Mouse (Mus musculus) stomach, postnatal 0 days (tissue): Measurements from ENCODE around the gene Yipf3. TPM values are rescaled to one million over a fixed set of nuclear protein-coding genes. Genes with fewer than 3 reads are reported as not detected.

Experiments
- ATAC-seq: fragments of 200-750 bp; cut with Nextera tagmentation; 2 replicates; pipeline ENCODE4 v1.8.0; 2017; ENCODE audit not compliant: low FRiP score, low TSS enrichment
- DNase-seq: peaks from one replicate; pipeline ENCODE4 v3.0.0-alpha.2; 2016; ENCODE audit warnings: low spot score
- H3K27ac ChIP-seq: fragments of 300-500 bp; sonication (generic); replicated peaks from 2 replicates; pipeline ENCODE4 v1.5.1; 2014; ENCODE audit warnings: mild to moderate bottlenecking, control low read depth
- H3K27me3 ChIP-seq: fragments of 300-500 bp; sonication (generic); 2 replicates; pipeline ENCODE4 v1.6.1; 2014; ENCODE audit warnings: low read length; ENCODE audit not compliant: control insufficient read depth, insufficient read depth
- H3K36me3 ChIP-seq: fragments of 300-500 bp; sonication (generic); 2 replicates; pipeline ENCODE4 v1.6.1; 2014; ENCODE audit warnings: low read length, mixed read lengths; ENCODE audit not compliant: control insufficient read depth, insufficient read depth
- H3K4me1 ChIP-seq: fragments of 300-500 bp; sonication (generic); replicated peaks from 2 replicates; pipeline ENCODE4 v1.6.1; 2014; ENCODE audit warnings: antibody characterized with exemption; ENCODE audit not compliant: control insufficient read depth, insufficient read depth
- H3K4me2 ChIP-seq: fragments of 300-500 bp; sonication (generic); replicated peaks from 2 replicates; pipeline ENCODE4 v1.6.1; 2014; ENCODE audit warnings: low read depth, mild to moderate bottlenecking, control low read depth, moderate library complexity
- H3K4me3 ChIP-seq: fragments of 300-500 bp; sonication (generic); 2 replicates; pipeline ENCODE4 v1.5.1; 2014; ENCODE audit warnings: low read depth, low read length, control low read depth
- H3K9ac ChIP-seq: fragments of 300-500 bp; sonication (generic); 2 replicates; pipeline ENCODE4 v1.6.1; 2014; ENCODE audit warnings: mild to moderate bottlenecking, low read length, control low read depth, mixed read lengths
- H3K9me3 ChIP-seq: fragments of 300-500 bp; sonication (generic); 2 replicates; pipeline ENCODE4 v1.6.1; 2016; ENCODE audit warnings: low read length; ENCODE audit not compliant: control insufficient read depth
- CTCF ChIP-seq: IDR thresholded peaks from 2 replicates; pipeline ENCODE4 v1.5.1; 2016; ENCODE audit warnings: antibody characterized with exemption, low read depth, mild to moderate bottlenecking, moderate library complexity
- EP300 ChIP-seq: optimal IDR thresholded peaks from 2 replicates; pipeline ENCODE3; 2016; ENCODE audit warnings: antibody characterized with exemption
- WGBS: fragments of 180-500 bp; shearing (Covaris S2); extraction: QIAGEN DNeasy Blood & Tissue Kit; methylation state at CpG from one replicate; pipeline ENCODE4 v1.1.7; 2014; 5-methylcytosine and 5-hydroxymethylcytosine counted together
- polyA plus RNA-seq: library from polyadenylated mRNA; unstranded; fragments of >200 nt; fragmentation: Nextera tagmentation; extraction: Ambion mirVana; gene quantifications from 2 replicates; pipeline ENCODE4 v1.2.1, GENCODE M21; 2015

The Yipf3 gene
- polyA plus RNA-seq, 1 experiment from 2014 or later, result 119 TPM

GRCm38 (mm10) chr17:46283140-46283539, 35.3 kb downstream of the Yipf3 start:
- no peak for TF ChIP-seq EP300
- TF ChIP-seq CTCF, result no peak
- Histone ChIP-seq H3K4me3 (peak overlapping the region; percentile 65), H3K4me1 (0 out of 2 replicates have a peak, but pooled peaks cover 2% of the 10 kb centered on the region), H3K27ac (no peak overlapping the region), H3K9me3 (no peaks in the 10 kb centered on the region), H3K4me2 (peak overlapping the region; percentile 89), H3K36me3 (0 out of 2 replicates have a peak, but pooled peaks cover 3% of the 10 kb centered on the region), H3K27me3 (no peaks in the 10 kb centered on the region), H3K9ac (no peak overlapping the region)
- 21% methylated on average over 9 of the region's 9 CpGs for WGBS
- DNase-seq, result no peak
- 0 out of 2 replicates have a peak, but pooled peaks have one; percentile 28 for ATAC-seq

- H3K4me3 ChIP-seq, result no peak overlapping the region
- H3K4me2 ChIP-seq, result no peak overlapping the region
- no peak for ATAC-seq
- no peak overlapping the region for H3K9ac ChIP-seq
- TF ChIP-seq EP300 (no peak), CTCF (no peak)
- no peaks in the 10 kb centered on the region for H3K27me3 ChIP-seq
- 0 out of 2 replicates have a peak, but pooled peaks cover 2% of the 10 kb centered on the region for H3K4me1 ChIP-seq
- H3K36me3 ChIP-seq, result 0 out of 2 replicates have a peak, but pooled peaks cover 3% of the 10 kb centered on the region
- 83% methylated on average over 8 of the region's 8 CpGs for WGBS
- H3K27ac ChIP-seq, result no peak overlapping the region
- H3K9me3 ChIP-seq, result no peaks in the 10 kb centered on the region
- DNase-seq, result no peak
Measured at GRCm38 (mm10) chr17:46283911-46284310, 36.0 kb downstream of the Yipf3 start.

DNA sequence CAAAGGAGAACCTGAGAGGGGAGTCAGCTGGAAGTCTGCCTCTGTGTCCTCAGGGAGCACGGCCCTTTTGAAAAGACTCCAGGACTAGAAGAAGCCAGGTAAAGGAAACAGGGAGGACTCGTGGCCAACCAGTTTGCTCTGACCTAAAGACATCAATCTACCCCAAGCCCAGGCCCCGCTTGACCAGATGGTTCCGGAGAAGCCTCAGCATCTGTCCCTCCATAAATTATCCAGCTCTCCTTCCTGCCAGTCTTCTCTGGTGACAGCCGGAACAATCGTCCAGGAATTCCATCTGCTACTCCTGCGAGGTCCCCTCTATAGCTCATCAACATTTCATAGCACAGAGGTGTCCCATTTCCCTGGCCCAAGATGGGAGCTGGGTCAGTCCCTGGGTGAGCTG, 36.8 kb downstream of the Yipf3 start:
- ATAC-seq (no peak), DNase-seq (no peak)
- Histone ChIP-seq H3K9me3 (no peaks in the 10 kb centered on the region), H3K36me3 (0 out of 2 replicates have a peak, but pooled peaks cover 3% of the 10 kb centered on the region), H3K4me3 (no peak overlapping the region), H3K9ac (no peak overlapping the region), H3K4me2 (no peak overlapping the region), H3K4me1 (0 out of 2 replicates have a peak, but pooled peaks cover 2% of the 10 kb centered on the region), H3K27me3 (no peaks in the 10 kb centered on the region), H3K27ac (no peak overlapping the region)
- TF ChIP-seq CTCF (no peak), EP300 (no peak)
- 57% methylated on average over 7 of the region's 7 CpGs for WGBS

- TF ChIP-seq EP300, result no peak
- no peak for TF ChIP-seq CTCF
- Histone ChIP-seq H3K27me3 (no peaks in the 10 kb centered on the region), H3K9me3 (no peaks in the 10 kb centered on the region), H3K27ac (no peak overlapping the region), H3K9ac (no peak overlapping the region), H3K4me2 (no peak overlapping the region), H3K36me3 (no peaks in the 10 kb centered on the region), H3K4me3 (no peak overlapping the region), H3K4me1 (0 out of 2 replicates have a peak, but pooled peaks cover 2% of the 10 kb centered on the region)
- DNase-seq (no peak), ATAC-seq (no peak)
- 34% methylated on average over 6 of the region's 6 CpGs for WGBS
Measured at GRCm38 (mm10) chr17:46285407-46285806, 37.5 kb downstream of the Yipf3 start.

DNA sequence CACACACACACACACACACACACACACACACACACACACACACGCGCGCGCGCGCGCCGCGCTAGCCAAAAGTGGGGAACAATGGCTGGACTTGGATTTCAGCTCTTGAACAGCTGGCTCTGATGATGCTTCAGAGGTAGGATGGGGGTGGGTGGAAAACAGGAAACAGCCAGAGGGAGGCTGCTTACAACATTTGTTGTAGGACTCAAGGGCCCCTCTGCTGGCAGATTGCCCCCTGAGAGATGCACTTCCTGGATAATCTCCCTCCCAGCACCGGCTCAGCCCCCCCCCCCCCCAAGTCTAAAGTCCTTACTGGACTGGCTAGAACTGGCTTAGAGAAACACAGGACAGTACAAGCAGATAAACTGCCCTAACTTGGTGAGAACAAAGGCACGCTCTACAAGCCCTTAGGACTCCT, 39.8 kb downstream of the Yipf3 start:
- no peaks in the 10 kb centered on the region for H3K27me3 ChIP-seq
- H3K36me3 ChIP-seq, result no peaks in the 10 kb centered on the region
- peak; percentile 33 for DNase-seq
- H3K27ac ChIP-seq, result no peak overlapping the region
- H3K4me3 ChIP-seq, result no peak overlapping the region
- ATAC-seq, result peak; percentile 36; the same call in 1 of the 2 replicates
- WGBS, result 49% methylated on average over 11 of the region's 11 CpGs
- no peaks in the 10 kb centered on the region for H3K9me3 ChIP-seq
- no peak overlapping the region for H3K4me2 ChIP-seq
- no peak overlapping the region for H3K9ac ChIP-seq
- 0 out of 2 replicates have a peak, but pooled peaks cover 2% of the 10 kb centered on the region for H3K4me1 ChIP-seq
- no peak for TF ChIP-seq EP300
- no peak for TF ChIP-seq CTCF

DNA sequence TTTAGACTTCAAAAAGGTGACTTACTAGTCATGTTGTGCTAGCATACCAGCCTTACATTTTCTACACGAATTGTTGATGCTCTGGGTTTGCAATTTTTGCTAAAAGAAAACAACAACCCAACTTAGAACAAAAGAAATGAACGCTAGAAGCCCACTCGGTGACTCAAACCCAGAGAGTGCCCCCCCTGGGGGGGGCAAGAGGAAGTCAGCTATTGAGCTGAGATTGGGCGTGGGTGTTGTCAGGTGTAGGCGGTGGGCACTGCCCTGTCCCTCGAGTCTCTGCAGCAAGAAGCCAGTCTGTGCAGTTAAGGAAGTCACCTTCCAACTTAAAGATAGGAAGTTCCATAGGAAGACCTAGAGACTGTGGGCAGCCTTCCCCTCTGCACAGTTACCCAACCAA, 48.7 kb downstream of the Yipf3 start:
- Histone ChIP-seq H3K4me1 (no peaks in the 10 kb centered on the region), H3K4me3 (no peak overlapping the region), H3K9ac (no peak overlapping the region), H3K36me3 (no peaks in the 10 kb centered on the region), H3K9me3 (no peaks in the 10 kb centered on the region), H3K4me2 (no peak overlapping the region), H3K27me3 (peaks cover 2% of the 10 kb centered on the region; the same call in 1 of the 2 replicates), H3K27ac (no peak overlapping the region)
- no peak for TF ChIP-seq CTCF
- no peak for TF ChIP-seq EP300
- no peak for ATAC-seq
- WGBS, result 51% methylated on average over 6 of the region's 6 CpGs
- no peak for DNase-seq
